Mouse (Mus musculus): ENCODE data around the gene Scfd2.

Scfd2 gene

GRCm38 (mm10) chr5:74201570-74202357 is 329.8 kb downstream of the Scfd2 start:
- ATAC-seq (ENCODE audit: low TSS enrichment), result no peak

- ATAC-seq (ENCODE audit: low TSS enrichment), result 0 out of 2 replicates have a peak, but pooled peaks have one; percentile 1
These were observed 331.1 kb downstream of the Scfd2 start for GRCm38 (mm10) chr5:74200481-74200880.

- no peak for ATAC-seq (ENCODE audit: low TSS enrichment)
These were observed 331.8 kb downstream of the Scfd2 start for GRCm38 (mm10) chr5:74199793-74200192.

GRCm38 (mm10) chr5:74198446-74198845 is 333.1 kb downstream of the Scfd2 start:
- ATAC-seq (ENCODE audit: low TSS enrichment), result no peak

GRCm38 (mm10) chr5:74197541-74198330 is 333.8 kb downstream of the Scfd2 start:
- ATAC-seq (ENCODE audit: low TSS enrichment), result no peak

GRCm38 (mm10) chr5:74196307-74196618 is 335.3 kb downstream of the Scfd2 start:
- no peak for ATAC-seq (ENCODE audit: low TSS enrichment)

GRCm38 (mm10) chr5:74195614-74196306 is 335.8 kb downstream of the Scfd2 start:
- no peak for ATAC-seq (ENCODE audit: low TSS enrichment)

GRCm38 (mm10) chr5:74194841-74195613 is 336.5 kb downstream of the Scfd2 start, which contains the start of gene Rasl11b:
TSS of gene Rasl11b (plus strand) at chr5:74195286.
- peak; percentile 75 for ATAC-seq (ENCODE audit: low TSS enrichment)

GRCm38 (mm10) chr5:74194027-74194840 is 337.3 kb downstream of the Scfd2 start:
- no peak for ATAC-seq (ENCODE audit: low TSS enrichment)

GRCm38 (mm10) chr5:74193626-74194025 is 337.9 kb downstream of the Scfd2 start:
- ATAC-seq (ENCODE audit: low TSS enrichment), result no peak

- no peak for ATAC-seq (ENCODE audit: low TSS enrichment)
These were observed 338.6 kb downstream of the Scfd2 start for GRCm38 (mm10) chr5:74193008-74193407.

GRCm38 (mm10) chr5:74190911-74191310 is 340.6 kb downstream of the Scfd2 start:
- ATAC-seq (ENCODE audit: low TSS enrichment), result no peak

GRCm38 (mm10) chr5:74190161-74190491 is 341.4 kb downstream of the Scfd2 start:
- peak; percentile 36 for ATAC-seq (ENCODE audit: low TSS enrichment)

GRCm38 (mm10) chr5:74189484-74190160 is 341.9 kb downstream of the Scfd2 start:
- ATAC-seq (ENCODE audit: low TSS enrichment), result peak; percentile 74

GRCm38 (mm10) chr5:74188886-74189285 is 342.7 kb downstream of the Scfd2 start:
- no peak for ATAC-seq (ENCODE audit: low TSS enrichment)

- ATAC-seq (ENCODE audit: low TSS enrichment), result peak; percentile 56
These were observed 343.5 kb downstream of the Scfd2 start for GRCm38 (mm10) chr5:74188076-74188475.

- ATAC-seq (ENCODE audit: low TSS enrichment), result no peak
These were observed 347.0 kb downstream of the Scfd2 start for GRCm38 (mm10) chr5:74184607-74185006.

GRCm38 (mm10) chr5:74183118-74183517 is 348.4 kb downstream of the Scfd2 start:
- ATAC-seq (ENCODE audit: low TSS enrichment), result peak; percentile 41; the same call in 1 of the 2 replicates

- ATAC-seq (ENCODE audit: low TSS enrichment), result peak; percentile 50
These were observed 351.3 kb downstream of the Scfd2 start for GRCm38 (mm10) chr5:74180216-74180615.
